Mouse (Mus musculus) cortical plate, adult 2 months (tissue): ENCODE results near the gene Mapk8ip3. TPM values are rescaled to one million over a fixed set of nuclear protein-coding genes. Genes with fewer than 3 reads are reported as not detected.

Experiments used
- H3K27ac ChIP-seq: fragments of 200-500 bp; 2 replicates; pipeline ENCODE4 v1.5.1; 2012; ENCODE audit warnings: low read length, control low read depth, inconsistent platforms; ENCODE audit not compliant: insufficient read depth
- H3K4me1 ChIP-seq: fragments of 200-500 bp; 2 replicates; pipeline ENCODE4 v1.6.1; 2011; ENCODE audit warnings: low read length; ENCODE audit not compliant: control insufficient read depth, insufficient read depth
- H3K4me3 ChIP-seq: fragments of 200-500 bp; 2 replicates; pipeline ENCODE4 v1.5.1; 2011; ENCODE audit warnings: mild to moderate bottlenecking, low read length, control low read depth; ENCODE audit not compliant: insufficient read depth
- CTCF ChIP-seq: fragments of 200-500 bp; IDR thresholded peaks from 2 replicates; pipeline ENCODE4 v1.5.1; 2011; ENCODE audit warnings: mild to moderate bottlenecking, control low read depth, low read length; ENCODE audit not compliant: insufficient read depth; ENCODE audit errors: extremely low read depth
- POLR2A ChIP-seq: fragments of 200-500 bp; IDR thresholded peaks from 2 replicates; pipeline ENCODE4 v1.6.1; 2011; ENCODE audit warnings: mild to moderate bottlenecking, low read length, control low read depth; ENCODE audit not compliant: insufficient read depth; ENCODE audit errors: extremely low read depth
- polyA plus RNA-seq: library from polyadenylated mRNA; depleted of rRNA; stranded (reverse); fragments of >200 nt; gene quantifications from 2 replicates; pipeline ENCODE4 v1.2.3, GENCODE M21; 2012

Mapk8ip3 gene
- polyA plus RNA-seq, 1 experiment: 328 TPM

DNA sequence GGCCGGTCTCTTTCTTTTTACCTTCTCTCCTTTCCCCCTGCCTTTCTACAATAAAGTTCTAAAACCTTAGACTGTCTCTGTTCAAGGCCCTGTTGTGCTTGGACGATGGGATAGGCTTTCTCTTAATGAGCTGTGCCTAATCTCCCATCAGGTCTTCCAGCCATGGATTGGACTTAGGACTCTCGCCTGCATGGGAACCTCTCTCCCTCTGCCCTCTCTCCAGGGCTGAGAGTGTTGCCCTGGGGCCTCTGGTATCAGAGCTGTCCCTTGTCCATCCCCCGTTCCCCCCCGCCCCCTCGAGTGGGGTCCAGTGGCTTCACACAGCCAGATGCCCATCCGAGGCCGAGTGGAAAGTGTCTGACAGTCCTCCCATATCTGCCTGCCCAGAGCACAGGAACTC, 61.8 kb downstream of the Mapk8ip3 start:
- no peaks in the 10 kb centered on the region for H3K4me1 ChIP-seq
- TF ChIP-seq CTCF: no peak
- no peak for TF ChIP-seq POLR2A

DNA sequence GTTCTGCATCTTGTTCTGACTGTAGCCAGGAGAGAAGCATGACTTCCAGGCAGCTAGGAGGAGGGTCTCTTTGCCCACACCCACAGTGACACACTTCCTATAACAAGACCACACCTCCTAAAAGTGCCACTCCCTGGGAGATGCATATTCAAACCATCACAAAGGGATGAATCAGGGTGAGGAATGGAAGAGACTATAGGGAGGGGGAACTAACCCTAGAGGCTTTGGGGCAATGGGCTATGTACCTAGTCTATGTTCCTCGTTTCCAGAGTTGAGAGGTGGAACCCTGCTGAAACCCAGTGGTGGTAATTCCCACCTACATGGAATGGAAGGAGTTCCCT, 62.4 kb downstream of the Mapk8ip3 start:
- Histone ChIP-seq H3K4me1 (no peaks in the 10 kb centered on the region), H3K4me3 (no peak overlapping the region), H3K27ac (no peak overlapping the region)
- TF ChIP-seq CTCF (no peak), POLR2A (no peak)

More for the DNA sequence above, 61.8 kb downstream of the Mapk8ip3 start:
- H3K27ac ChIP-seq: no peak overlapping the region
- H3K4me3 ChIP-seq: no peak overlapping the region

- Histone ChIP-seq H3K4me1 (no peaks in the 10 kb centered on the region), H3K27ac (no peak overlapping the region), H3K4me3 (no peak overlapping the region)
- TF ChIP-seq CTCF (no peak), POLR2A (no peak)
Measured at GRCm38 (mm10) chr17:24873695-24874404, 62.9 kb downstream of the Mapk8ip3 start.

DNA sequence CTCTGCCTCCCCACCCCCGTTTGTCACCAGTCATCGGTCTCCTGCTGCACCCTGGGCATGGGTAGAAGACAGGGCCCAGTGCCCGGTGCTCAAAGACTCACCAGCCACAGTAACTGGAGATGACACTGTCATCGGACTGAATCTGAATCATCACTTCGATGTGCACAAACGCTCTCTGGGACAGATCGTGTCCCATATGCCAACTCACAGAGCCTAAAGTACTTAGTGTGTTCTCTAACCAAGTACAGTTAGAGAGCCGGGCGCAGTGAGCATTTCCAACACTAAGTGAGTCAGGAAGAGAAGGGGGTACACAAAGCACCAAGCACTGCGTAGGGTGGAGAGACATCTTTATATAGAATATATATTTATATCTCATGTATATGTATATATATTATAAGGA, 68.9 kb downstream of the Mapk8ip3 start:
- Histone ChIP-seq H3K4me3 (no peak overlapping the region), H3K4me1 (peaks cover 4% of the 10 kb centered on the region; the same call in 1 of the 2 replicates), H3K27ac (no peak overlapping the region)
- TF ChIP-seq POLR2A (no peak), CTCF (no peak)

GRCm38 (mm10) chr17:24865776-24866175, 71.0 kb downstream of the Mapk8ip3 start, which contains the start of gene Igfals:
Gene Igfals, plus strand, starts transcription at chr17:24865997.
- Histone ChIP-seq H3K4me1 (peaks cover 4% of the 10 kb centered on the region; the same call in 1 of the 2 replicates), H3K27ac (no peak within 1 kb of the TSS), H3K4me3 (no peak within 1 kb of the TSS)
- TF ChIP-seq CTCF (no peak), POLR2A (no peak)

DNA sequence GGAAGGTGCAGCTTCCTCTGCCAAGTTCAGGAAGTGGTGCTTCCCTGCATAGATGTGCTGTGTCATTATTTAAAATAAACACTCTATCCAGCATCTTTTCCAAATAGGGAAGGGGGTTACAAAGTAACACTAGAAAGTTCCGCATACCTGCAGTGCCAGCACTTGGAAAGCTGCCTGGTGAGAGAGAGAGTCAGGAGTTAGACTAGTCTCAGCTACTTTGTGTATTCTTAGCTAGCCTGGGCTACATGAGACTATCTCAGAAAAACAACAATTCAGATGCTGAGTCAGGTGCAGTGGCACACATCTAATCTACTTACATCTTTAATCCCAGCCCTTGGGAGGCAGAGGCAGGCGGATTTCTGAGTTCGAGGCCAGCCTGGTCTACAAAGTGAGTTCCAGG, 75.0 kb downstream of the Mapk8ip3 start:
- no peaks in the 10 kb centered on the region for H3K4me1 ChIP-seq
- H3K4me3 ChIP-seq: no peak overlapping the region
- no peak for TF ChIP-seq POLR2A
- TF ChIP-seq CTCF: no peak
- no peak overlapping the region for H3K27ac ChIP-seq

DNA sequence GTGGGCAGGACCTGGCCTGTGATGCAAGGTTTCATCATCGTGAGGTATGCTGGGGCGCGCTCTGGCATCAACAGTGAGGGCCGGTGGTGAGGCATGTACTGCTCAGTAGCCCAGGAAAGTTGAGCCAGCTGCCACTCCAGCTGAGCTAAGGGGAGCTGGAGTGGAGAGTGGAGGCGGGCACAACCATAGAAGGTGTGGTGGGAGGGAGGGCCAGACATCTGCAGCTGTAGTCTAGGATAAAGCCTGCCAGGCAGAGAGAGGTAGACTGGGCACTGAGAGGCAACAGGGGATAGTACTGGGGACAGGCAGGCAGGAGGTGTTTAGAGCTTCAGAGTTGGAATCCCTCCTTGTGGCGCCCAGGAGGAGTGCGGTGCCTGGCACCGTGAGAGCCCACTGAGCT, 76.7 kb downstream of the Mapk8ip3 start:
- Histone ChIP-seq H3K27ac (no peak overlapping the region), H3K4me3 (no peak overlapping the region), H3K4me1 (no peaks in the 10 kb centered on the region)
- no peak for TF ChIP-seq CTCF

DNA sequence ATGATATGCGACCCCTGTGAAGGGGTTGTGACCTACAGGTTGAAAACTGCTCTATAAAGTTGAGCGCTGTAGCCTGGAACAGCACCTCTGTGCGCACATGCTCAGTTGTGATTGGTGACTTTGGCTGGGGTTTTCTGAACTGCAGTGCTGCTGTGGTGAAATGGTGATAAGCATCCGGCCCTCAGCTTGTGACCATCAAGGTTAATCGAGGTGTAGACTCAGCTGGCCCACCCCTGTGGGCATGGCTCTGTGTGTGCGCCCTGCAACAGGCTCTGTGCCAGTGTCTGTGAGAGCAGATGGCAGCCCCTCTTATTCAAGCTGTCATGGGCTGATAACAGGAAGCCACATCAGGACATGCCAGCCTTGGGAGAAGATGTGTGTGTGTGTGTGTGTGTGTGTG, 77.8 kb downstream of the Mapk8ip3 start:
- Histone ChIP-seq H3K27ac (no peak overlapping the region), H3K4me1 (no peaks in the 10 kb centered on the region), H3K4me3 (no peak overlapping the region)
- no peak for TF ChIP-seq POLR2A
- no peak for TF ChIP-seq CTCF

- no peak overlapping the region for H3K4me3 ChIP-seq
- H3K27ac ChIP-seq: no peak overlapping the region
- TF ChIP-seq CTCF (no peak), POLR2A (no peak)
- H3K4me1 ChIP-seq: no peaks in the 10 kb centered on the region
Measured at GRCm38 (mm10) chr17:24857831-24858470, 78.8 kb downstream of the Mapk8ip3 start.

- H3K27ac ChIP-seq: no peak overlapping the region
- TF ChIP-seq CTCF: no peak
- no peak for TF ChIP-seq POLR2A
- H3K4me1 ChIP-seq: peaks cover 3% of the 10 kb centered on the region; the same call in 1 of the 2 replicates
- no peak overlapping the region for H3K4me3 ChIP-seq
Measured at GRCm38 (mm10) chr17:24856589-24856988, 80.2 kb downstream of the Mapk8ip3 start.

GRCm38 (mm10) chr17:24855838-24856464, 80.8 kb downstream of the Mapk8ip3 start:
- Histone ChIP-seq H3K4me1 (peaks cover 5% of the 10 kb centered on the region; the same call in 1 of the 2 replicates), H3K4me3 (no peak overlapping the region), H3K27ac (no peak overlapping the region)
- TF ChIP-seq POLR2A: no peak
- no peak for TF ChIP-seq CTCF
